Mouse (Mus musculus) erythroblast, embryonic 14.5 days (primary cell): Measurements from ENCODE around the gene Eif5a2.
"Not testable (repeated sequence)": the region's sequence is repeated elsewhere in the genome, so short reads cannot be mapped to it uniquely, and the experiment has no call there.

Source experiments
- GATA1 ChIP-seq: IDR thresholded peaks from 2 replicates; pipeline ENCODE4 v1.6.1; 2012; ENCODE audit warnings: low read length, inconsistent platforms, mixed read lengths
- TAL1 ChIP-seq: IDR thresholded peaks from 3 replicates; pipeline ENCODE4 v1.6.1; 2012; ENCODE audit warnings: low read length, inconsistent platforms, mixed read lengths

DNA sequence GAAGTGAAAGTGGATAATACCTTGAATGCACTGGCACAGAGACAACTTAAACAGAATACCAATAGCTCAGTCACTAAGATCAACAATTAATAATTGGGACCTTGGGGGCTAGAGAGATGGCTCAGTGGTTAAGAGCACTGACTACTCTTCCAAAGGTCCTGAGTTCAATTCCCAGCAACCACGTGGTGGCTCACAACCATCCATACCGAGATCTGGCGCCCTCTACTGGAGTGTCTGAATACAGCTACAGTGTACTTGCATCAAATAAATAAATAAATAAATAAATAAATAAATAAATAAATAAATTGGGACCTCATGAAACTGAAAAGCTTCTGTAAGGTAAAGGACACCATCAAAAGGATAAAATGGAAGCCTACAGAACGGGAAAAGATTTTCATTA is 8.2 kb upstream of the Eif5a2 start:
- not testable (repeated sequence) for TF ChIP-seq GATA1, TAL1
